Mouse (Mus musculus): ENCODE data around the gene Zbtb2.
"Not testable (repeated sequence)": the region's sequence is repeated elsewhere in the genome, so short reads cannot be mapped to it uniquely, and the experiment has no call there.

Zbtb2 gene
- long read RNA-seq, experiment 1, result 0 reads
- long read RNA-seq, experiment 2, partial matches to known transcripts, result 0 of 3 reads
- long read RNA-seq, experiment 2, other reads (novel, unspliced or antisense), result 1 of 3 reads

- intact Hi-C loops (cut with DNase I), result no loop called here
These were observed at the start of gene Zbtb2 for GRCm38 (mm10) chr10:4387701-4388383. TSS of gene Zbtb2 (minus strand) at chr10:4388108.

GRCm38 (mm10) chr10:4435416-4435815 lies 47.5 kb upstream of the Zbtb2 start:
- intact Hi-C loops (cut with DNase I), result no loop called here

GRCm38 (mm10) chr10:4433871-4434270 lies 46.0 kb upstream of the Zbtb2 start:
- intact Hi-C loops (cut with DNase I), result not testable (repeated sequence)

- intact Hi-C loops (cut with DNase I), result no loop called here
These were observed 45.3 kb upstream of the Zbtb2 start for GRCm38 (mm10) chr10:4432996-4433755.

GRCm38 (mm10) chr10:4432123-4432931 lies 44.4 kb upstream of the Zbtb2 start, which contains the start of the genes Rmnd1 and Armt1:
TSS of gene Rmnd1 (minus strand) at chr10:4432388.
TSS of gene Armt1 (plus strand) at chr10:4432467.
- intact Hi-C loops (cut with DNase I), result no loop called here

GRCm38 (mm10) chr10:4431746-4432122 lies 43.8 kb upstream of the Zbtb2 start:
- intact Hi-C loops (cut with DNase I), result no loop called here

- intact Hi-C loops (cut with DNase I), result no loop called here
These were observed 42.9 kb upstream of the Zbtb2 start for GRCm38 (mm10) chr10:4430826-4431225.

- intact Hi-C loops (cut with DNase I), result no loop called here
These were observed 42.5 kb upstream of the Zbtb2 start for GRCm38 (mm10) chr10:4430399-4430798.

GRCm38 (mm10) chr10:4425245-4425644 lies 37.3 kb upstream of the Zbtb2 start:
- intact Hi-C loops (cut with DNase I), result loop anchor here (5.0 kb wide), 2 partner anchors 33 to 737 kb away; no protein-coding TSS in a partner anchor

GRCm38 (mm10) chr10:4407191-4407590 lies 19.3 kb upstream of the Zbtb2 start:
- intact Hi-C loops (cut with DNase I), result no loop called here

- intact Hi-C loops (cut with DNase I), result no loop called here
These were observed 17.6 kb upstream of the Zbtb2 start for GRCm38 (mm10) chr10:4405511-4405910.

- intact Hi-C loops (cut with DNase I), result no loop called here
These were observed 17.1 kb upstream of the Zbtb2 start for GRCm38 (mm10) chr10:4404895-4405491.

- intact Hi-C loops (cut with DNase I), result no loop called here
These were observed 10.2 kb upstream of the Zbtb2 start for GRCm38 (mm10) chr10:4398058-4398457.

GRCm38 (mm10) chr10:4395321-4395720 lies 7.4 kb upstream of the Zbtb2 start:
- intact Hi-C loops (cut with DNase I), result no loop called here

GRCm38 (mm10) chr10:4391851-4392250 lies 3.9 kb upstream of the Zbtb2 start:
- intact Hi-C loops (cut with DNase I), result loop anchor here (5.0 kb wide), 1 partner anchor 35 kb away; no protein-coding TSS in a partner anchor

GRCm38 (mm10) chr10:4391076-4391475 lies 3.2 kb upstream of the Zbtb2 start:
- intact Hi-C loops (cut with DNase I), result loop anchor here (5.0 kb wide), 1 partner anchor 36 kb away; no protein-coding TSS in a partner anchor

- intact Hi-C loops (cut with DNase I), result loop anchor here (5.0 kb wide), 1 partner anchor 37 kb away; no protein-coding TSS in a partner anchor
These were observed 2.6 kb upstream of the Zbtb2 start for GRCm38 (mm10) chr10:4390550-4390949.

- intact Hi-C loops (cut with DNase I), result loop anchor here (5.0 kb wide), 1 partner anchor 38 kb away; no protein-coding TSS in a partner anchor
These were observed 1.7 kb upstream of the Zbtb2 start for GRCm38 (mm10) chr10:4389461-4390112.

GRCm38 (mm10) chr10:4389036-4389435 lies 1.1 kb upstream of the Zbtb2 start:
- intact Hi-C loops (cut with DNase I), result no loop called here

GRCm38 (mm10) chr10:4388384-4388745 lies 457 bp upstream of the Zbtb2 start:
- intact Hi-C loops (cut with DNase I), result no loop called here
